ENCODE assay signal across 21 mouse cellular contexts in genomic region chr14:99364007-99364784, GRCm38 (mm10).
DNase-seq lines count a peak whose midpoint lies in the region; ATAC-seq and TF ChIP-seq lines count a peak whose summit lies in the region.
"Had no signal": no experiment of that assay in that cellular context is flagged by ENCODE, and none has a peak within 500 bp of the region (broad histone marks: within the 10 kb centered on the region; RNA-seq: fewer than 3 reads in every experiment).

No protein-coding gene starts in this region.

- H3K36me3 ChIP-seq in lung, embryonic 15.5 days: no peaks in the 10 kb centered on the region
- H3K36me3 ChIP-seq in intestine, embryonic 15.5 days: no peaks in the 10 kb centered on the region
- no peaks in the 10 kb centered on the region for H3K36me3 ChIP-seq in intestine, postnatal 0 days (ENCODE audit: control insufficient read depth, insufficient read depth)
- no peaks in the 10 kb centered on the region for H3K36me3 ChIP-seq in stomach, embryonic 16.5 days (ENCODE audit: control insufficient read depth, insufficient read depth, low read length)
- H3K36me3 ChIP-seq: embryonic facial prominence, embryonic 13.5 days; forebrain, embryonic 12.5 days; heart, embryonic 12.5 days; hindbrain, embryonic 10.5 days had no signal

- H3K4me1 ChIP-seq in lung, embryonic 15.5 days: no peaks in the 10 kb centered on the region
- no peaks in the 10 kb centered on the region; the same call in 1 of the 2 replicates for H3K4me1 ChIP-seq in lung, adult 2 months (ENCODE audit: control insufficient read depth, insufficient read depth, low read length)
- peaks cover 2% of the 10 kb centered on the region; the same call in 1 of the 2 replicates for H3K4me1 ChIP-seq in intestine, embryonic 15.5 days (replicated peaks)
- no peaks in the 10 kb centered on the region for H3K4me1 ChIP-seq in intestine, postnatal 0 days (replicated peaks; ENCODE audit: control insufficient read depth, insufficient read depth, low read length)
- peaks cover 12% of the 10 kb centered on the region; the same call in 1 of the 2 replicates for H3K4me1 ChIP-seq in stomach, embryonic 16.5 days (ENCODE audit: control insufficient read depth, insufficient read depth, low read length)

- no peak for TF ChIP-seq CTCF in lung, adult 2 months (IDR thresholded peaks at IDR 0.05; ENCODE audit: insufficient read depth, low read length)
- TF ChIP-seq CTCF in intestine, postnatal 0 days (IDR thresholded peaks at IDR 0.05; ENCODE audit: low read depth): no peak

- ATAC-seq in lung, embryonic 15.5 days (ENCODE audit: borderline replicate concordance, extremely low read depth, low FRiP score, low TSS enrichment): no peak
- ATAC-seq in intestine, embryonic 15.5 days: peak; percentile 67
- peak; percentile 55 for ATAC-seq in intestine, postnatal 0 days
- ATAC-seq in stomach, embryonic 16.5 days (ENCODE audit: insufficient read depth, low FRiP score): peak; percentile 61
- ATAC-seq: forebrain, embryonic 16.5 days had no signal

- no peaks in the 10 kb centered on the region for H3K27me3 ChIP-seq in lung, embryonic 15.5 days
- no peaks in the 10 kb centered on the region for H3K27me3 ChIP-seq in intestine, embryonic 15.5 days (replicated peaks)
- no peaks in the 10 kb centered on the region for H3K27me3 ChIP-seq in intestine, postnatal 0 days (replicated peaks; ENCODE audit: control insufficient read depth, insufficient read depth, low read length)
- H3K27me3 ChIP-seq in stomach, embryonic 16.5 days (ENCODE audit: control insufficient read depth, insufficient read depth, low read length): no peaks in the 10 kb centered on the region
- H3K27me3 ChIP-seq: embryonic facial prominence, embryonic 13.5 days; heart, embryonic 12.5 days had no signal

- H3K4me2 ChIP-seq in lung, embryonic 15.5 days: no peak overlapping the region
- H3K4me2 ChIP-seq in intestine, embryonic 15.5 days (replicated peaks): no peak overlapping the region
- no peak overlapping the region for H3K4me2 ChIP-seq in intestine, postnatal 0 days (replicated peaks; ENCODE audit: low read depth)
- no peak overlapping the region for H3K4me2 ChIP-seq in stomach, embryonic 16.5 days (ENCODE audit: low read depth, low read length)
- H3K4me2 ChIP-seq: embryonic facial prominence, embryonic 13.5 days; forebrain, embryonic 12.5 days; heart, embryonic 12.5 days had no signal

- no peak for DNase-seq in lung, adult 2 months
- DNase-seq in gastrocnemius, postnatal 4 days (ENCODE audit: low spot score in 2 of 2): no peak
- DNase-seq in left cerebral cortex, postnatal 10 days (ENCODE audit: extremely low spot score in 1 of 2, low spot score in 2 of 2): no peak
- DNase-seq in frontal cortex, adult 2 months (ENCODE audit: extremely low spot score in 1 of 2, low spot score in 1 of 2): no peak
- DNase-seq: adrenal gland, adult 2 months; adrenal gland, postnatal 25 days; cerebellum, adult 18-20 months; cerebellum, adult 9-11 months; cerebellum, postnatal 36 days; gastrocnemius, adult 2 months; gastrocnemius, postnatal 36 days; heart, adult 2 months had no signal

- H3K4me3 ChIP-seq in lung, embryonic 15.5 days: no peak overlapping the region
- no peak overlapping the region for H3K4me3 ChIP-seq in lung, adult 2 months (replicated peaks; ENCODE audit: extremely low read depth, low read depth, low read length)
- no peak overlapping the region for H3K4me3 ChIP-seq in intestine, embryonic 15.5 days (replicated peaks)
- no peak overlapping the region for H3K4me3 ChIP-seq in intestine, postnatal 0 days (ENCODE audit: low read depth, low read length)
- no peak overlapping the region for H3K4me3 ChIP-seq in stomach, embryonic 16.5 days (replicated peaks; ENCODE audit: low read length)
- H3K4me3 ChIP-seq: embryonic facial prominence, embryonic 13.5 days; forebrain, embryonic 12.5 days; gastrocnemius, adult 2 months; heart, adult 2 months; heart, embryonic 12.5 days; hindbrain, embryonic 10.5 days had no signal

- intact Hi-C loops in left cerebral cortex, postnatal 10 days (cut with DNase I): no loop called here

- no peaks in the 10 kb centered on the region for H3K9me3 ChIP-seq in lung, embryonic 15.5 days
- H3K9me3 ChIP-seq in intestine, embryonic 15.5 days: no peaks in the 10 kb centered on the region
- no peaks in the 10 kb centered on the region for H3K9me3 ChIP-seq in intestine, postnatal 0 days (ENCODE audit: control insufficient read depth)
- H3K9me3 ChIP-seq in stomach, embryonic 16.5 days (replicated peaks; ENCODE audit: control insufficient read depth, low read length): no peaks in the 10 kb centered on the region
- H3K9me3 ChIP-seq: embryonic facial prominence, embryonic 13.5 days; forebrain, embryonic 12.5 days; heart, embryonic 12.5 days; hindbrain, embryonic 10.5 days had no signal

- 42% methylated on average over 12 of the region's 12 CpGs for WGBS in lung, embryonic 15.5 days
- WGBS in lung, adult 2 months: 60% methylated on average over 12 of the region's 12 CpGs
- WGBS in intestine, embryonic 15.5 days: 40% methylated on average over 12 of the region's 12 CpGs
- 28% methylated on average over 12 of the region's 12 CpGs for WGBS in intestine, postnatal 0 days
- 38% methylated on average over 12 of the region's 12 CpGs for WGBS in stomach, embryonic 16.5 days

- no peak for TF ChIP-seq POLR2A in lung, adult 2 months (IDR thresholded peaks at IDR 0.05; ENCODE audit: borderline replicate concordance, extremely low read depth, low read depth, low read length)

- peak overlapping the region; percentile 26 for H3K27ac ChIP-seq in lung, embryonic 15.5 days
- peak overlapping the region; percentile 46 for H3K27ac ChIP-seq in intestine, embryonic 15.5 days
- peak overlapping the region; percentile 16; the same call in 1 of the 2 replicates for H3K27ac ChIP-seq in intestine, postnatal 0 days (ENCODE audit: low read depth, low read length)
- H3K27ac ChIP-seq in stomach, embryonic 16.5 days (ENCODE audit: low read length): peak overlapping the region; percentile 94
- H3K27ac ChIP-seq: embryonic facial prominence, embryonic 13.5 days; forebrain, embryonic 12.5 days; gastrocnemius, adult 2 months; heart, adult 2 months; hindbrain, embryonic 10.5 days had no signal

- H3K9ac ChIP-seq in lung, embryonic 15.5 days: no peak overlapping the region
- no peak overlapping the region for H3K9ac ChIP-seq in intestine, embryonic 15.5 days
- H3K9ac ChIP-seq in intestine, postnatal 0 days (ENCODE audit: low read depth, low read length): no peak overlapping the region
- no peak overlapping the region for H3K9ac ChIP-seq in stomach, embryonic 16.5 days (ENCODE audit: low read length)
- H3K9ac ChIP-seq: embryonic facial prominence, embryonic 13.5 days; forebrain, embryonic 12.5 days; heart, embryonic 12.5 days had no signal

Comparison
In these comparisons a context has a peak if more than half of its experiments do, and no peak if none do; other contexts are left out.
1. H3K27ac ChIP-seq: peak in every context shown above with its lines; median percentile 94 in stomach, embryonic 16.5 days; 46 in intestine, embryonic 15.5 days; 26 in lung, embryonic 15.5 days; 16 in intestine, postnatal 0 days.